Mouse (Mus musculus): ENCODE results near the gene Gtf2f2. TPM values are rescaled to one million over a fixed set of nuclear protein-coding genes. Genes with fewer than 3 reads are reported as not detected.

The Gtf2f2 gene
- total RNA-seq, 2 experiments from 2014 or later = 11.0 to 12.9 TPM

DNA sequence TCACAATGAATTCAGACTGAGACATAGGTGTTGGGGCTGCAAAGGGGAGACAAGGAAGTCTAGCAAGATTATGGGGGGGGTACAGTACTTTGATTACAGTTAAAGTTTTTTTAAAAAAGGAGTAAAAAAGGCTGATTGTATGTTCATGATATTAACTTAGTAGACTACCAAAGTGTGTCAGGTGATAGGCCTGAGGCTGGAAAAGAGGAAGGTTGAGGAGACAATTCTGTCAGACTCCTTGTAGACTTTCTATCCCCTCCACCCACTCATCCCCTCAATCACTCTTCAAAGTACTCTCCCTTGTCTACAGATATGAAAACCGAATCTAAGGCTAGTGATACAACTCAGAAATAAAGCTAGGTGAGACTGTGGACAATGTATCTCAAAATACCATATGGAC, 2.5 kb downstream of the Gtf2f2 start:
- intact Hi-C loops (cut with DNase I; ENCODE audit: low total_unique reads) = loop anchor here (10.0 kb wide), 1 partner anchor 133 kb away; no protein-coding TSS in a partner anchor
- DNase-seq = no peak

DNA sequence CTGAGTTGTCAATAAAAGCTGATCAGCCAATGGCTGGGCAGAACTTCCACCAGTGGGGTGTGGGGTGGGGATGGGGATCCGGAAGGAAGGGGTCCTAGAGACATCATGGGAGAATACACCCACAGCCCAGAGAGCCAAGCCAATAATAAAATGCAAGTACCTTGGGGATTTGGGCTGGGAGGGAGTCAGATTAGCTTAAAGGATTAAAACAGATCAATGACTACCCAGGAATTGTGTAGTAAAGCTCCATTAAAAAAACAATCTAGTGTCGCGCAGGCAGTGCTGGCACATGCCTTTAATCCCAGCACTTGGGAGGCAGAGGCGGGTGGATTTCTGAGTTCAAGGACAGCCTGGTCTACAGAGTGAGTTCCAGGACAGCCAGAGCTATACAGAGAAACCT, 5.7 kb downstream of the Gtf2f2 start:
- intact Hi-C loops (cut with DNase I; ENCODE audit: low total_unique reads) = loop anchor here (10.0 kb wide), 1 partner anchor 130 kb away; no protein-coding TSS in a partner anchor
- DNase-seq = no peak

DNA sequence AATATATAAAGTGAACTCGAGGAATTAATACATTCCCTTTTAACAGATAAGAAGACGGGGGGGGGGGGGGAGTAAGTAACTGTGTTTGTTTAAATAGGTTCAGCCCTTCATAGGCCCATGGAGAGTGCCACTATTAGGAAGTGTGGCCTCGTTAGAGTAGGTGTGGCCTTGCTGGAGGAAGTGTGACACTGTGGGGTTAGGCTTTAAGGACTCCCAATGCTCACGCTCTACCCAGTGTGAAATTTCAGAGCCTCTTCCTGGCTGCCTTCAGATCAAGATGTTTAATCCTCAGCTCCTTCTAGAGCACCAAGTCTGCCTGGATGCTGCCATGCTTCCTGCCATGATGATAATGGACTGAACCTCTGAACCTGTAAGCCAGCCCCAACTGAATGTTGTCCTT, 8.9 kb downstream of the Gtf2f2 start:
- intact Hi-C loops (cut with DNase I; ENCODE audit: low total_unique reads) = loop anchor here (10.0 kb wide), 1 partner anchor 127 kb away; no protein-coding TSS in a partner anchor
- DNase-seq = no peak

DNA sequence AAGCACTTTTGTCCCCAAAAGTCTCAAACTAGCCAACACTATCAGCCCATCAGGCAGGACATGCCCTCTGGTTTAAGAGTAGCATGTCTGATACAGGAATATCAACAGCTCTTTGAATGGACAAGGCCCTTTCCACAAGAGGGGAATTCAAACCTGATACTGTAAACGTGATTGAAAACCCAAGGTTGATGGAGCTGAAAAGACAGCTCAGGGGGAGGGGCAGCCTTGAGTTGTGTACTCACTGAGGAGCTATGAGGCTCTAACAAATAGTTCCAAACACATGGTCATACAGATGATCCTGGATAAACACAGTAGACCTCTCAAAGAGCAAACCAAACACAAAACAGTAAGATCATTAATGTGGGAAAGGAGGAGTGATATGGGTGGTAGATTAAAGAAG, 12.6 kb downstream of the Gtf2f2 start:
- intact Hi-C loops (cut with DNase I; ENCODE audit: low total_unique reads) = no loop called here

DNA sequence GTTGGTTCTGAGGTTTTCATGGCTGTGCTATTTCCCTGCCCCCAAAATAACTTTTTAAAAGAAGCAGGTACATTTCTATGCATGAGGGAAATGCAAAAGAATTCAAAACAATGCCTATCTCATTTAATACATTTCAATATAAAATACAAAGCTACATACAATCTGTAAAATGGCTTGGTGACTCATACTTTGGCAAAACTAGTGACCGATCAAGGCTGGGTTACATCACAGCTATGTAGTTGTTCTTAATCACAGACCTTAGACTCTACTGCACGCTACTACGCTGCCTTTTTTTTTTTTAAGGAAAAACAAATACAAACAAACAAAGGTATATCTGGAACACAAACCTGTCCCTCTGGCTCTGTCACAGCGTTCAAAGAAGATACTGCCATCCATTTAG, 18.3 kb downstream of the Gtf2f2 start:
- no peak for DNase-seq
- intact Hi-C loops (cut with DNase I; ENCODE audit: low total_unique reads) = no loop called here

More for the DNA sequence above, 12.6 kb downstream of the Gtf2f2 start:
- no peak for DNase-seq

DNA sequence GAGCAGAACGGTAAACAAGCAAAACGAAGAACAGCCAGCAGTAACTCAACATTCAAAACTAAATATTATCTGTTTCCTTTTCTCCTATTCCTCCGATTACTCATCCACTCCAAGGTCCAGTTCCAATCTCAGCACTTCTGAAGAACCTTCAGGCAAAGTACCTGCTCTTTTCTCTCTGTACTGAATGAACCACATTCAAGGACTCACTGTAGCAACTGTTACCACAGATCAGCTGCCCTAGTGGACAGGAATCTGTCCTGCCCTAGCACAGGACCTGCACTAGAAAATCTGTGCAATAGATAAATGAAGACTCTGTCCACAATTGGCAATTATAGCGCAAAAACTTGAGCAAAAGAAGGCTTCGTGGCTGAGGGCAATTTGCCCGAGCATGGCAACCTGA, 19.7 kb downstream of the Gtf2f2 start:
- intact Hi-C loops (cut with DNase I; ENCODE audit: low total_unique reads) = no loop called here

DNA sequence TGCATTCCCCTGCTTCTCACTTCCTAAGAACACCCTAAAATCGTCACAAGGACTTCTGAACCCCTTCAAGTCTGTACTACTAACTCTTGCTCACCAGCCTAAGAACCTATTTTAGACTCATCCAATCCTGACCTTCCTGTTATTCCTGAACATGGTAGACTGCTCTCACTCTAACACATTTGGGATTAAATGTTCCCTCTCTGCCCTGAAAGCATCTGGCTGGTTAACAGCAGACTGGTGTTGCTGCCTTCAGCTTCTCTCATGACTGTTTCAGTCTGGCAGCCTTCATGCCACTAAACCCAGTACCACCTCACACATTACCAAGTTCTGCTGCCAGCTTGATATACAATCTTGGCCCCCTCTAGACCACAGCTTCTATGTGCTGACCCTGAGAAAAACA, 21.5 kb downstream of the Gtf2f2 start:
- intact Hi-C loops (cut with DNase I; ENCODE audit: low total_unique reads) = no loop called here

More for the DNA sequence above, 19.7 kb downstream of the Gtf2f2 start:
- no peak for DNase-seq

DNA sequence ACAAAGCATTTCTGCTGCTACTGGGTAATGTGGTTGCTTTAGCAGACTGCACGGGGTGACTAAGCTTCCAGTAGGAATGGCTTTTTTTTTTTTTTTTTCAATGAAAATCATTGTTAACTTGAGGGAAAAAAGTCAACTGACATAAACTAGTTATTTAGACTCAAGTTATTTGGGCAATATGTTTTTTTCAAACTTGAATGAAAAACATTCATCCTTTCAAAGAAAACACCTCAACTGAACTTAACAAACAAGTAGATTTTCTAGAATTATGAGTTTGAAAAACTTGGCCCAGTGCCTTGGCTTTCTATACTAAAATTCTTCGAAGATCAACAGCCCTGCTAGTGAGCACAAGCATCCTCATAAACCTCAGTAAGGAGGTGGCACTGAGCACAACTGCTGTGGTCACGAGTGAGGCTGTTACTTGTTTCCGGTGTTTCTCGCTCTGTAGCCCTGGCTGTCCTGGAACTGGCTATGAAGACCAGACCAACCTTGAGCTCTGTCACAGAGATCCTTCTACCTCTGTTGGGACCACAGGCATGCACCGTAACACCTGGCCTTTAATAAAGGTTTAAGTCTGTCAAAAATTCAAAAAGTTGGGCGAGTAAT, 23.7 kb downstream of the Gtf2f2 start:
- DNase-seq = no peak
- intact Hi-C loops (cut with DNase I; ENCODE audit: low total_unique reads) = no loop called here

More for the DNA sequence above, 21.5 kb downstream of the Gtf2f2 start:
- DNase-seq = no peak

DNA sequence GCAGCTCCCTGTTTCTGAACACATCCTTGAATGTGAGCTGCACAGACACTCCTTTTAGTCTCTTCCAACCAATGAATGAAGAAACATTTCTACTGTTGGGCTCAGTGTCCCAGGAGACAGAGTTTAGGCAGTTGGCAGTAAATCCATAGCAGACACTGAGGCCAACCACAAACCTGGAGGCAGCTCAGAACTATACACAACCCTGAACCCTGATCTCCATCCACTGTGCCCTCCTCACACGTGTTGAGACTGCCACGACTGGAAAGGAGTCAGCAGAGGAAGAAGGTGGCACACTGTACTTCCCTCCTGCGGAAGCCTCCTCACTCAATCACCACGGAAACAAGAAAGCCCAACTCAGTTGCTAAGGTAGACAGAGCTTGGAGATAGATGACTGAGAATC, 25.6 kb downstream of the Gtf2f2 start:
- peak; percentile 10 for DNase-seq
- intact Hi-C loops (cut with DNase I; ENCODE audit: low total_unique reads) = no loop called here

DNA sequence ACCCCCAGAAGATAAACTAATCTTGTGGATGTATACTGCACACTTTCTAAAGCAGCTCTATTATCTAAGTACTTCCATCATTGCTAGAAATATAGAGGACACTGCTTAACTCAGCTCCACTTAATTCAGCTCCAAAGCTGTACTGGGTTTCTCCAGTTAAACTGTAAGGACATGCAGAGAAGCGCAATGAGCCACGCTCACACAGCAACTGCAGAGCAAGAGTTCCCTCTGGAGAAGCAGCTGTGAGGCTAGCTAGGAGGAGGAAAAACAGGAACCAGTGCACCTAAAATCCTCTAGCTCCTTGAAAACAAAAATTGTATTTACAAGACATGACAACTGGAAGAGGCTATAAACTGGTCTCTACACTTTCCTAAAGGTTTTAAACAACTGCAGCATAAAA, 26.8 kb downstream of the Gtf2f2 start:
- DNase-seq = no peak
- intact Hi-C loops (cut with DNase I; ENCODE audit: low total_unique reads) = no loop called here

DNA sequence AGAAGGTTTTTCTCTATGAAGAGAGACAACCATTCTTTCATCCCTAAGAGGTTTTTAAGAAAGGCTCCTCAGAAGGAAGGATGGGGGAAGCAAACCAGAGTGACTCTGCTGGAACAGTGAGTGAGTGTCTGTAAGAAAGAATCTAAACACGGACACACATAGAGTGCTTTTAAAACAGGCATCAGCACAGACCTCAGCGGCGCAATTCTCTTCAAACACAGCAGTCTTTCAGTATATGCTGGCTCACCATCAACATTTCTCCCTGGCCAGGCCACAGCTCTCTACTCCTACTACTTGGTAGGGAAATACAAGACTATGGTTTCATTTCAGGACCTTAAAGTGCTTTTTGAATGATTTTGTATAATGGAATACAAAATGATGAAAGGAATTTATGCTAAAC, 29.4 kb downstream of the Gtf2f2 start:
- no peak for DNase-seq
- intact Hi-C loops (cut with DNase I; ENCODE audit: low total_unique reads) = no loop called here

DNA sequence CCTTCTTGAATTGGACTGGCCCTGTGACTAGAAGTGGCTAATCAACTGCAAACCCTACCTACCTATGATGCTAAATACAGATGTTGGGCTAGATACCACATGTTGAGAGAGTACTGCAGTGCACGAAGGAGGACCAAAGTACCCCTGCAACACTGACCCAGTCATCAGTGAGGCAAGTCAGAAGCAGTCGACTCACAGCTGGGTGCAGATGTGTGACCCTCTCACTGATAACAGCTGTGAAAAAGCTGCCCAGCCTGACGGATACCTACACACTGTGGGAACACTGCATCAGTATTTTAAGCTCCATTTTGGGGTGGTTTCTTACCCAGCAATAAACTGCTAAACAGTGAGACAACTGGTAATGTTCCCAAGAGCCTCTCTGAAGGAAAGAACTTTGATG, 34.6 kb downstream of the Gtf2f2 start:
- intact Hi-C loops (cut with DNase I; ENCODE audit: low total_unique reads) = no loop called here
- no peak for DNase-seq

DNA sequence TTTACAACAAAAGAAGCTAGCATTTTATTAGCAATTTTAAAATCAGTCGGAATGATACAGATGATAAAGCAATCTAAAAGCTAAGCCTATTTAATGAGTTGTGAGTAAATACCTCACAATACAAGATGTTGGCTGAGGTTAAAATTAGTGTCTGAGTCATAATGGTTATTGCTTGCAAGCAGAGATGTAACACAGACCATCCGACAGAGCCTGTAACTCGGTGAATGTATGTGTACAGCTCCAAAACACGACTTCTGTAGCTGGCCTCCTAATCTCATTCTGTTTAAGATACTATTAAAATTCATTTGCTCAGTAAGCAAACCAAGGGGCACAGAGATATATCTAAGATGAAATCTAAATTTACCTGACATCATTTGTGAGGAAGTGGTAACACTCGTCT, 43.4 kb downstream of the Gtf2f2 start:
- intact Hi-C loops (cut with DNase I; ENCODE audit: low total_unique reads) = no loop called here
- no peak for DNase-seq

DNA sequence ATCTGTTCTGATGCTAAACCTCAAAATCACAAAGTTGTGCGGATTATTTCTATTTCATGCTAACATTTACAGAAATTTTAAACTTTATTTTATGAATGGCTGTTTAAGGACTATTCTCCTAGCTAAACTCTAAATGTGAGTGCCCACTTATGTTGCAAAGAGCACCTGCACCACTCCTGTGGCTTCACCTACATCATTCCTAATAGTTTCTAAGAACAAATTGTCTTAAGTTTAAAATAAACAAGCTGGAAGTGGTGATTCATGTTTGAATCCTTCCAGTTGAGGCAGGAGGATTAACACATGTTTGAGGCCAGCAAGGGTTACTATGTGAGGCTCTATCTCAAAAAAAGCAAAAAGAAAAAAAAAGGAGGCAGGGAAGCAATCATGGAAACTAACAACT, 46.2 kb downstream of the Gtf2f2 start:
- no peak for DNase-seq
- intact Hi-C loops (cut with DNase I; ENCODE audit: low total_unique reads) = no loop called here

DNA sequence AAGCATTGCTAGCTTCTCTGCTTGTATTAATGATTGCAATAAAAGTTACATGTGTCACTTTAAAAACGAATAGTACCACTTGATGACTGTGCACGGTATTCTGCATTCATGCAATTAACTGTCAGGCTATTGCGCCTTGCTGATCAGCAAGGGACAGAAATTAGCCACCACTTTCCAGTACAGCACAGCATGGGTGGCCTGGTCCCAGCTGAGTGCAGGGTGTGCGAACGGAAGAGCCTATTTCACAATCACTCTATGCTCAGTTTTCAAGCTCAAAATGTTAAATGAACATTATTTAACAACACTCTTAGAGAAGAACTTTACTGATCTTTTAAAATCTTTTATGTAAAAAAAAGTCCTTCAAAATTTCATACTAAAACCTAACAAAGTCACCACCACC, 46.7 kb downstream of the Gtf2f2 start:
- no peak for DNase-seq
- intact Hi-C loops (cut with DNase I; ENCODE audit: low total_unique reads) = no loop called here

DNA sequence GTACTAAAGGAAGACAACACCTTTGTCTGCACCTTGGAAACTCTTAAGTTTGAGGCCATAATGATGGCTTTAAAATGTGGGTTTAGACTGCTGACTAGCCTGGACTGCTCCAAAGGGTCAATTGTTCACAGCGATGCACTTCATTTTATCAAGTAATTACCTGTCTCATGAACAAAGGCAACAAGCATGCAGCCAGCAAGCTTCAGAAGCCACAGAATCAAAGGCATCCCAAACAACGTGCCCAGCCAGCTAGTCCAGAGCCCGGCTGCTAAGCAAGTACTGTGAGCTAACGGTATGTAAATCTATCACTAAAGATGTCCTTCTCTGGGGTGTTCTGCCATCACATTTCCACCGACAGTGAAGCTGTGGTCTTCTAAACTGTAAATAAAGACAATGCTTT, 47.5 kb downstream of the Gtf2f2 start:
- intact Hi-C loops (cut with DNase I; ENCODE audit: low total_unique reads) = no loop called here

DNA sequence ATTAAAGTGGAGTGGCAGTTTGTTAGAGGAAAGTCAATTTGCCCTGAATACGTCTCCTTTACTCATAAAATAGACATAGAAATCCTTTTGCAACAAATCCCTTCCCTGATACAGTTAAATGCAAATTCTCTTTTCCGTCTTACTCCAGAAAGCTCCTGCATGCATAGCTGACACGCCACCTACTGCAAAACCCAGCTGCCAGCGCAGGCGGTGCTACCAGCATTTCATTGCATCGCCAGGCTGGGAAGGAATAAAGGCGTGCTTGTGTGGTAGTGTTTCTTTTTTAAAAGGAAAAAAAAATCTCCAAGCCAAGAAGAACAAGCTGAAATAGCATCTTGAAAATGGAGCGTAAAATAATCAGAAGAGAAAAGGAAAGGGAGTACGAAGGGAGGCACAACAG, 48.4 kb downstream of the Gtf2f2 start:
- DNase-seq = no peak
- intact Hi-C loops (cut with DNase I; ENCODE audit: low total_unique reads) = no loop called here

More for the DNA sequence above, 47.5 kb downstream of the Gtf2f2 start:
- DNase-seq = no peak

DNA sequence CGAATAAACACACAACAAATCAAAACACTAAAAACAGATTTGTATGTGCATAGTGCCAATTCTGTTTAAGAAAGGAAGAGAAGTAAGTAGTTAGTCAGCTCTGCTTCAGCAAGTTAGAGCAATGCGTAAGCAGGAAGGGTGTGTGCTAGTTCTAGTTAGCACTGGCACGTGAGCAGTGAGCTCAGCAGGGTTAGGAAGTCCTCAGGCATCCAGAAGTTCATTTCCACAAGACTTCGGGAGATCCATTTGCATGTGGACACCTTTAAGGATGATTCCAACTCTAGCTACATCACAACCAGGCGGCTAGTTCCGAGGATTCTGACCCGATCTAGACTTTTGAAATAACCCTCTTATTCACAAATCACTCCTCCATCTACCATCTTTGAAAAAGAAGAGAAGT, 55.9 kb downstream of the Gtf2f2 start, which contains the start of gene Kctd4:
Gene Kctd4, plus strand, starts transcription at position 244 of the 400 bp plus-strand sequence.
- no peak for DNase-seq
- intact Hi-C loops (cut with DNase I; ENCODE audit: low total_unique reads) = no loop called here

DNA sequence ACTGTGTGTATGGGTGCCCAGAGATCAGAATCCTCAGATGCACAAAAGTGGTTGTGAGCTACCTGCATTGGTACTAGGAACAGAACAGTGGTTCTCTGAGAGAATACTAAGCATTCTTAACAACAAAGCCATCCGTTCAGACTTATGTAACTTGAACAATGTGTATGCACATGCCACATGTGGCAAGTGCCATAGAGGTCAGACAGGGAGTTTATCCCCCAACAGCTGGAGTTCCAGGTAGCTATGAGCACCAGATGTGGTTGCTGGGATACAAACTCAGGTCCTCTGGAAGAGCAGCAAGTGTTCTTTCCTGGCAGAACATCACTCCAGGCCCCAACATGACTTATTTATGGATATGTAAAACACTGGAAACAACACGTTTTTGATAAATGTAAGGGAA, 57.7 kb downstream of the Gtf2f2 start:
- DNase-seq = no peak
- intact Hi-C loops (cut with DNase I; ENCODE audit: low total_unique reads) = no loop called here

DNA sequence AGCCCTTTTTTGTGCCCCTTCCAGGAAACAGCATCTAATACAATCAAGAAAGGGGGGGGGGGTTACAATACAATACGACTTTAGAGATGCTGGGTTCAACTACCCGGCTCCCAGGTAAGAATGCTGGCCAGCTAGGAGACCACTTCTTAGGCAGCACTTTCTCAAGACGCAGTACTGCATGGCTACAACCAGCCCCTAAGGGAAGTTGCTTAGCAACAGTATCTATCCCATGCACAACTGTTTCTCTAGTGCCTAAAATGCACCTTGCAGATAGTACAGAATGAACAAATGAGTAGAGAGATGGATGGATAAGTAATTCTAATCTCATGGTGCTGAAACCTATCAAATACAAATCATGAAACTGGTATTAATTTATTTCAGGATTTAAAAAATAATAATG, 63.0 kb downstream of the Gtf2f2 start:
- intact Hi-C loops (cut with DNase I; ENCODE audit: low total_unique reads) = no loop called here
- no peak for DNase-seq

DNA sequence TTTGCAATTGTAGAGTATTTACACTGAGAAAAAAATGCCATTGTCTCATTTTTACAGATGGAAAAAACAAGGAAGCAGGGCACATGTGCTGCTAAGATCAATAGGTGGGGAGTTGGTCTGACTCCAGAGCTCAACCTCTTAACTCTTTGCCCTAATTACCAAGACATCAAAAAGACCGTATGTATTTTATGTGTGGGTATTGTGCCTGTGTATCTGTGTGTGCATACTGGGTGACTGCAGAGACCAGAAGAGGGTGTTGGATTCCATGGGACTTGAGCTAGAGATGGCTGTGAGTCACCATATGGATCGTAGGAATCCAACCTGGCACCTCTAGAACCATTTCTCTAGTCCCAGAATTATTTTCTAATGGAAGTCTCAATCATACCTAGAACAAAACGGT, 68.3 kb downstream of the Gtf2f2 start:
- intact Hi-C loops (cut with DNase I; ENCODE audit: low total_unique reads) = no loop called here
- DNase-seq = no peak

DNA sequence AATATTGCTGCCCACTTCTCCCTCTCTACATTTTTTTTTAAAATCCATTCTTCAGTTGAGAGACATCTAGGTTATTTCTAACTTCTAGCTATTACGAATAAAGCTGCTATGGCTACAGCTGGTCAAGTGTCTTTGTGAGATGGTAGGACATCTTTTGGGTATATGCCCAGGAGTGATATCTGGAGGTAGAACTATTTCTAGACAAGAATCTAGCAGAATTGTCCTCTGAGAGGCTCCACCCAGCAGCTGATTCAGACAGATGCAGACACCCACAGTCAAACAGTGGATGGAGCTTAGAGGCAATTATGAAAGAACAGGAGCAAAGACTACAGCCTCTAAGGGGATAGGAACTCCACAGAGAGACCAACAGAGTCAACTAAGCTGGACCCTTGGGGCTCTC, 69.2 kb downstream of the Gtf2f2 start:
- DNase-seq = no peak
- intact Hi-C loops (cut with DNase I; ENCODE audit: low total_unique reads) = no loop called here

Data from gastrocnemius, postnatal 14 days (tissue).